Comparison of ENCODE assay signal across 8 mouse cellular contexts in genomic region chr11:115367395-115367944, GRCm38 (mm10). TPM values are rescaled to one million over a fixed set of nuclear protein-coding genes. Genes with fewer than 3 reads are reported as not detected.
A peak's percentile ranks its signal among the peaks of the same experiment; 100 is the strongest.
DNase-seq lines count a peak whose midpoint lies in the region; ATAC-seq and TF ChIP-seq lines count a peak whose summit lies in the region.

Gene Hid1, minus strand, starts transcription at chr11:115367756.

- peaks cover 4 to 8% of the 10 kb centered on the region in 2 experiments for H3K4me1 ChIP-seq in CH12.LX (ENCODE audit: control insufficient read depth in 1 of 2, insufficient read depth in 2 of 2)
- H3K4me1 ChIP-seq in heart, embryonic 15.5 days (replicated peaks) = peaks cover 22% of the 10 kb centered on the region
- H3K4me1 ChIP-seq in liver, embryonic 13.5 days (replicated peaks) = peaks cover 17% of the 10 kb centered on the region
- H3K4me1 ChIP-seq in stomach, postnatal 0 days (replicated peaks; ENCODE audit: control insufficient read depth, insufficient read depth) = no peaks in the 10 kb centered on the region

- H3K9ac ChIP-seq in CH12.LX (ENCODE audit: insufficient read depth, low read depth) = peak within 1 kb of the TSS; percentile 25
- peak within 1 kb of the TSS; percentile 62 for H3K9ac ChIP-seq in heart, embryonic 15.5 days
- peak within 1 kb of the TSS; percentile 39 for H3K9ac ChIP-seq in liver, embryonic 13.5 days
- peak within 1 kb of the TSS; percentile 64 for H3K9ac ChIP-seq in stomach, postnatal 0 days (ENCODE audit: low read length)

- no peak for TF ChIP-seq RAD21 in CH12.LX (IDR thresholded peaks at IDR 0.05; ENCODE audit: low read depth, low read length)

- no peaks in the 10 kb centered on the region for H3K36me3 ChIP-seq in CH12.LX (replicated peaks in 1 of 2; ENCODE audit: control insufficient read depth in 1 of 2, insufficient read depth in 1 of 2, low read length in 1 of 2)
- no peaks in the 10 kb centered on the region for H3K36me3 ChIP-seq in heart, embryonic 15.5 days
- H3K36me3 ChIP-seq in liver, embryonic 13.5 days = no peaks in the 10 kb centered on the region
- H3K36me3 ChIP-seq in stomach, postnatal 0 days (ENCODE audit: control insufficient read depth, insufficient read depth, low read length) = no peaks in the 10 kb centered on the region

- H3K27ac ChIP-seq in CH12.LX (ENCODE audit: insufficient read depth, low read depth) = no peak within 1 kb of the TSS
- H3K27ac ChIP-seq in heart, embryonic 15.5 days = 0 out of 2 replicates have a peak within 1 kb of the TSS, but pooled peaks have one; percentile 12
- no peak within 1 kb of the TSS for H3K27ac ChIP-seq in liver, embryonic 13.5 days
- H3K27ac ChIP-seq in stomach, postnatal 0 days (replicated peaks) = peak within 1 kb of the TSS; percentile 75

- H3K27me3 ChIP-seq in CH12.LX (replicated peaks) = peaks cover 98% of the 10 kb centered on the region
- peaks cover 60% of the 10 kb centered on the region for H3K27me3 ChIP-seq in heart, embryonic 15.5 days
- H3K27me3 ChIP-seq in liver, embryonic 13.5 days = peaks cover 80% of the 10 kb centered on the region
- H3K27me3 ChIP-seq in stomach, postnatal 0 days (ENCODE audit: control insufficient read depth, insufficient read depth, low read length) = no peaks in the 10 kb centered on the region; the same call in 1 of the 2 replicates

- no peaks in the 10 kb centered on the region for H3K9me3 ChIP-seq in CH12.LX (replicated peaks; ENCODE audit: low read length)
- no peaks in the 10 kb centered on the region for H3K9me3 ChIP-seq in heart, embryonic 15.5 days (replicated peaks)
- no peaks in the 10 kb centered on the region for H3K9me3 ChIP-seq in liver, embryonic 13.5 days (replicated peaks)
- H3K9me3 ChIP-seq in stomach, postnatal 0 days (ENCODE audit: control insufficient read depth, low read length) = no peaks in the 10 kb centered on the region

- no peak for TF ChIP-seq CTCF in CH12.LX (conservative IDR thresholded peaks at IDR 0.05 in 1 of 2, IDR thresholded peaks at IDR 0.05 in 1 of 2; ENCODE audit: low read depth in 2 of 2, low read length in 2 of 2)
- TF ChIP-seq CTCF in stomach, postnatal 0 days (IDR thresholded peaks at IDR 0.05; ENCODE audit: low read depth) = no peak

- peak within 1 kb of the TSS; percentile 9 to 57 (median 24) for H3K4me3 ChIP-seq in CH12.LX (replicated peaks in 1 of 3; ENCODE audit: low read depth in 2 of 3, low read length in 2 of 3, poor library complexity in 1 of 3)
- peak within 1 kb of the TSS; percentile 62 for H3K4me3 ChIP-seq in heart, embryonic 15.5 days
- H3K4me3 ChIP-seq in liver, embryonic 13.5 days (replicated peaks) = peak within 1 kb of the TSS; percentile 51
- H3K4me3 ChIP-seq in stomach, postnatal 0 days (ENCODE audit: low read depth, low read length) = peak within 1 kb of the TSS; percentile 56

- TF ChIP-seq EP300 in CH12.LX (IDR thresholded peaks at IDR 0.05; ENCODE audit: low read length) = no peak
- TF ChIP-seq EP300 in stomach, postnatal 0 days (optimal IDR thresholded peaks at IDR 0.05) = no peak

- no peaks in the 10 kb centered on the region for H3K79me2 ChIP-seq in CH12.LX (replicated peaks; ENCODE audit: control insufficient read depth, extremely low read depth, insufficient read depth, poor library complexity, severe bottlenecking)

- 2% methylated on average over 39 of the region's 39 CpGs for WGBS in heart, embryonic 15.5 days
- 1% methylated on average over 39 of the region's 39 CpGs for WGBS in liver, embryonic 13.5 days (ENCODE audit: insufficient replicate concordance)
- under 1% methylated on average over 37 of the region's 39 CpGs for WGBS in stomach, postnatal 0 days

- peak; percentile 49 for DNase-seq in CH12.LX (ENCODE audit: extremely low read depth)
- DNase-seq in c-Kit-negative CD71-positive TER-119-positive erythroid progenitor cells, embryonic 14.5 days (ENCODE audit: low read depth, low spot score) = peak; percentile 29
- DNase-seq in kidney, postnatal 14 days = peak; percentile 89
- peak; percentile 68 for DNase-seq in liver, embryonic 13.5 days
- DNase-seq in neural tube, embryonic 10.5 days (ENCODE audit: extremely low spot score, low spot score) = peak; percentile 66
- peak; percentile 94 for DNase-seq in stomach, postnatal 0 days (ENCODE audit: low spot score)

- peak; percentile 49; the same call in 1 of the 2 replicates for TF ChIP-seq POLR2A in CH12.LX (IDR thresholded peaks at IDR 0.05; ENCODE audit: low read depth, low read length)

- H3K4me2 ChIP-seq in CH12.LX (ENCODE audit: insufficient read depth, low read depth, poor library complexity, severe bottlenecking) = peak within 1 kb of the TSS; percentile 96
- H3K4me2 ChIP-seq in heart, embryonic 15.5 days = peak within 1 kb of the TSS; percentile 97
- peak within 1 kb of the TSS; percentile 70 for H3K4me2 ChIP-seq in liver, embryonic 13.5 days
- H3K4me2 ChIP-seq in stomach, postnatal 0 days (replicated peaks; ENCODE audit: low read depth) = peak within 1 kb of the TSS; percentile 80

- dilution Hi-C loops in CH12.LX (cut with MboI; ENCODE audit: extremely low pct_ligation_motif_present, extremely low pct_unique_long_range_greater_than_20kb, low sequenced_read_pairs) = no loop called here

- in situ Hi-C loops in CH12.LX (cut with MboI; ENCODE audit: low pct_ligation_motif_present, low pct_unique_long_range_greater_than_20kb, low sequenced_read_pairs) = no loop called here

- peak; percentile 81 for ATAC-seq in erythroid progenitor cell, adult 5-6 weeks (replicated peaks; ENCODE audit: low FRiP score, poor library complexity, severe bottlenecking)
- ATAC-seq in heart, embryonic 15.5 days (replicated peaks; ENCODE audit: insufficient number of reproducible peaks, insufficient read depth, low FRiP score, low read depth) = peak; percentile 65
- peak; percentile 63; the same call in 1 of the 2 replicates for ATAC-seq in liver, embryonic 13.5 days (ENCODE audit: low read depth)
- ATAC-seq in stomach, postnatal 0 days (ENCODE audit: low FRiP score, low TSS enrichment) = peak; percentile 81

TF ChIP-seq in CH12.LX, 34 proteins besides CTCF, POLR2A, EP300 and RAD21:
- TF ChIP-seq BHLHE40 (IDR thresholded peaks at IDR 0.05; ENCODE audit: low read depth, low read length) (peak; percentile 59; the same call in 1 of the 2 replicates), NRF1 (IDR thresholded peaks at IDR 0.05; ENCODE audit: low read depth, low read length) (no peak)

RNA-seq across cellular contexts. Expression of gene Hid1, which starts in this region (rescaled TPM):
- total RNA-seq in CH12.LX (2012; rRNA removed) (3.2 and 3.6 TPM in 2 replicates), CH12.LX (2014; rRNA removed) (0.12 TPM in 1 of 2 replicates, not detected in the other)
- 0.36 and 0.57 TPM in 2 replicates for polyA plus RNA-seq in CH12.LX (2012; ENCODE audit: insufficient read length, low read depth)
- not detected in 2 replicates for total RNA-seq in erythroid progenitor cell, adult 5-6 weeks (2015; ENCODE audit: low replicate concordance)
- total RNA-seq in erythroid progenitor cell, adult 5-6 weeks (2017; ENCODE audit: low replicate concordance) = not detected in 2 replicates
- polyA plus RNA-seq in heart, embryonic 15.5 days (2015; fragmentation: Nextera tagmentation; extraction: Ambion mirVana) = 7.6 and 11.2 TPM in 2 replicates
- polyA plus RNA-seq in liver, embryonic 13.5 days (2015; fragmentation: Nextera tagmentation; extraction: Ambion mirVana) = 1.1 and 1.2 TPM in 2 replicates
- 37.5 and 42.7 TPM in 2 replicates for polyA plus RNA-seq in stomach, postnatal 0 days (2015; fragmentation: Nextera tagmentation; extraction: Ambion mirVana)

Comparison
In these comparisons a context has a peak if more than half of its experiments do, and no peak if none do; other contexts are left out.
1. Peak in ATAC-seq in erythroid progenitor cell, adult 5-6 weeks; RNA of the gene not detected or under 1 TPM.
2. DNase-seq: peak in every context shown above with its lines; median percentile 94 in stomach, postnatal 0 days; 89 in kidney, postnatal 14 days; 68 in liver, embryonic 13.5 days; 66 in neural tube, embryonic 10.5 days; 49 in CH12.LX; 29 in c-Kit-negative CD71-positive TER-119-positive erythroid progenitor cells, embryonic 14.5 days.
3. H3K27ac ChIP-seq: peak in heart, embryonic 15.5 days (single experiment) and stomach, postnatal 0 days (single experiment); none in CH12.LX (single experiment) and liver, embryonic 13.5 days (single experiment).
4. Peak in every context shown above with its lines, with median percentiles within 50 percentile points of each other: H3K4me2 ChIP-seq, H3K4me3 ChIP-seq, H3K9ac ChIP-seq and ATAC-seq.